Mouse (Mus musculus) ovary, postnatal 36 days (tissue): ENCODE data around the gene Vdr.

Experiments
- DNase-seq: peaks from one replicate; pipeline ENCODE4 v3.0.0; 2022; ENCODE audit warnings: low spot score, mixed read lengths

Gene Vdr

DNA sequence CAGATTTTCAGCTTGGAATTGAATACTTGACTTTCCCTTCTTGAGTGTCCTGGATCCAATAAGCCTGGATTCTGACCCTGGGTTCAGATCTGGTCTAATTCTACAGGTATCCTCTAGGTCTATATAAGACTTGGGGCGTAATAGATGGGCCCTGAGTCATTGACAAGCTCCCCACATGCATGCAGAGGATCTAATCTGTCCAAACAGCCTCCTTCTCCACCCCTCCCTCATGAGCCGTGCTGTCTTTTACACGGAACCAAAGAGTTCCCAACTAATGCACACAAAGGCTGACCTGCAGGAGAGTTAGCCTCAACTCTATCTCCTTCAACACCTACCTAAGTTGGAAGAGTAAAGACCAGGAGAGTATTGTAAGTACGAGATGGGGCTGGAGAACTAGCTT is 63.1 kb downstream of the Vdr start:
- no peak for DNase-seq

DNA sequence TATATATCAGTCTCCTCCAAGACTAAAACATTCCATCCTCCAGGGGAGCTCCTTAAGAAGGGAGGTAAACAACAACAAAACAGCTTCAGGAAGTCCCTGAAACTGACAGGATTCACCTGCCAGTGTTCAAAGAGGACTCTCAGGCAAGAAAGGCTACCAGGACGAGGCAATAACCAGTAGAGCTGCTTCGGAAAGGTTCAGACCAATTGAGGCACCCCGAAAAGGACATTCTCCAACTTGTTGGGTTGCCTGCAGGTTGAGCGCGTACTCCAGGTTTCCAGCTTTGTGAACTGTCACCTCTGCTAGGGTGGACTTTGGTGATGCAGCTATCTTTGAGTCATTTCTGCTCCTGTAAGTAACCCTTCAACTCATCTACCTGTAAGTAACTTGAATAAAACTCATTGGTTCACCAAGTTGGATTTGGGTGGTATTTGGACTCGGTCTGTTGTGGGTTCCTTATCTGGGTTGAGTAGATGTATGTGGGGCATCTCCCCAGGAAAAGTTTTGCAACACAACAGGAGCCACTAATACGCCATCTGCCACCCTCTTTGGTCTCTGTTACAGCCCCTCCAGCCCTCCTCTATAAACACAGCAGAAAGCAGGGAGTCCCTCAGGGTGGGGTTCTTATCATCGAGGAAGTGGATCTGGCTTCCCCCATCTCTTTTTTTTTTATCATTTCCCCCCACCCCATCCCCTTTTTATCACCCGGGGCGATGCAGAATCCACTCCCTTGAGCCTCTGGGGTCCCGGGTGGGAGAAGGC is 64.1 kb downstream of the Vdr start:
- DNase-seq, result no peak

GRCm38 (mm10) chr15:97844037-97845034 is 66.1 kb downstream of the Vdr start, which contains the start of gene Hdac7:
Hdac7 (minus strand) TSS chr15:97844502.
- no peak for DNase-seq

DNA sequence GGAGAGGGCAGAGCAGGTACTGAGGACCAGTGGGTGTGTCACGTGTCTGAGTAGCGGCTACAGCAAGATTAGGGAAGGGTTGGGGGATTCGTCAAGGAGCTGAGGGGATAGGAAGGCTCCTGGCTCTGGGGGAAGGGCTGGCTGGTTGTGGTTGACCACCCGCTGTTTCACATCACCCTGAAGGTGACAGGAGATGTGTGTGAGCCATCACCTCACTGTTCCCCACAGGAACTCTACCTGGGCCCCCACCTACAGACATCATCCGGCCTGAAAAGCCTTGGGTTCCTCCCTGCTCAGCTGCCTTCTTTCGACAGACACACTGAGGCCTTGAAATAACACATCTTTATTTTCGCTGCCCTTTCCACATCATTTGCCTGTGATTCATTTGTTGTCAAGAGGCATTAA is 67.2 kb downstream of the Vdr start:
- DNase-seq, result no peak

DNA sequence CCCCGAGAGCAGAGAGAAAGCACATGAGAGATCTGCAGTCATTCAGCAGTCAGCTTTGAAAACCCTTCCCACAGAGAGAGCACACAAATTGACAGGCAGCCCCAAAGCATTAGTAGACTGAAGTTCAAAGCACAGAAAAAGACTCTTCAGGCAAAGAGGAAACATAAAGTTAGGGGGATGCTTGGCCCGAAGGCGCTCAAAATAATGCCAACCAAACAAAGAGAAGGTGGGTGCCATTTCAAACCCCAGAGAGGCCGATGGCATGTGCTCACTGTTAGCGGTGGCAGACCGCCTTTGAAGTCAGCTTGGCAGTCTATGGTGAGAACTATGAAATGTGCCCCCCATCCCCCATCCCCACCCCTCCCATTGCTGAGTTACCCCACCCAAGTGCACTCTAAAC is 68.4 kb downstream of the Vdr start:
- DNase-seq, result no peak

GRCm38 (mm10) chr15:97841383-97841782 is 69.0 kb downstream of the Vdr start:
- no peak for DNase-seq

DNA sequence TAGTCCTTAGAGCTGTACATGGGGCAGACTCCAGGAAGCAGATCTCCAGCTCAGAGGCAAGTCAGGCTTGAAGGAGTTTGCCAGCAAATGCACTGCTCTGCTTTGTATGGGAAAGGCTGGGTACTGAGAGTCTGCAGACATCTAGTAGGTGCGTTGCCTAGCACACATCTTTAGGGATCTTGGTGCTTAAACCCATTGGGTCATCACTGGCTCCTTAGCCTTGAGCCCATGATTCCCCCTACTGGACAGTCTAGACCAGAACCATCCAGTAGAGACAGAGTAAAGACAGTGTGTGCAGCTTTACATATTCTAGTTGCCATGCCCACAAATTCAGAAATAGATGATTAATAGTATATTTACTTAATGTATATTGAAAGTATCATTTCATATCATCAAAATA is 69.6 kb downstream of the Vdr start:
- DNase-seq, result no peak

DNA sequence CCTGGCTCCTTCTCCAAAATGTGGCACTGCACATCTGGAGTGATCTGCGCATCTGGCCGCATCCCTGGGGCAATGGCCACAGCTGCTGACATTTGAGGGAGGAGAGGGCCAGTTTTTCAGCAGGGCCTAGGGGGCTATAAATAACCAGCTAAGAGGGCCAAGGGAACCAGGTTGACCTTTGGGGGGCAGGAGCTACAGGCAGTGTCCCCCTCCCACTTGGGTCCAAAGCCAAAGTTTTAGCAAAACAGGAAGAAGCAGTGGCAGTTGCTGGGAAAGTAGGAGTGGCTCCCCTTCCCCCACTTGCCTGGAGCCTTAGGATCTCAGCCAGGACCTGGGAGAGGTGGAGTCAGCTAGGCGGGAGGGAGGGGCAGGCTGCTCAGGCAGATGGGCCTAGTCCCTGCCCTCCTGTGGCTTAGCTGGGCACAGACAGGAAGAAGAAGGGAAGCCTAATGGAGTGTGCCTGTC is 70.4 kb downstream of the Vdr start:
- DNase-seq, result peak; percentile 68

GRCm38 (mm10) chr15:97839473-97839872 is 71.0 kb downstream of the Vdr start:
- no peak for DNase-seq

GRCm38 (mm10) chr15:97839012-97839411 is 71.4 kb downstream of the Vdr start:
- no peak for DNase-seq

DNA sequence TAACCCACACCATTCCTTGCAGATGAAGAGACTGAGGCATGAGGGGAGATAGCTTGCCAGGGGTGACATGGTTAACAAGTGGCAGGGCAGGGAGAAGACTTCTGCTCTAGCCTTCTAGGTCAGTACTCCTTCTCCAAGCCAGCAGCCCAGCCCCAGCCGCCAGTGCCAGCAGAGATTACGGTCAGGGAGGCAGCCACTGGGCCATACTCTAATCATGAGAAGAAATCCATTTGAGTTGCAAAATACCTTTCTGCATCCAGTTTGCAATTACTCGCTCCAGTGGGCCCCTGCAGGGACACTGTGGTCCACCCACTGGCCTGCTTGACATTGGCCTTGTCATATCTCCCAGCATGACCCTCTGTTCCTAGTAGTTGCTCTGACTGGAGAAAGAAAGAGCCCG is 72.0 kb downstream of the Vdr start:
- DNase-seq, result no peak

GRCm38 (mm10) chr15:97837491-97838061 is 72.9 kb downstream of the Vdr start:
- no peak for DNase-seq

DNA sequence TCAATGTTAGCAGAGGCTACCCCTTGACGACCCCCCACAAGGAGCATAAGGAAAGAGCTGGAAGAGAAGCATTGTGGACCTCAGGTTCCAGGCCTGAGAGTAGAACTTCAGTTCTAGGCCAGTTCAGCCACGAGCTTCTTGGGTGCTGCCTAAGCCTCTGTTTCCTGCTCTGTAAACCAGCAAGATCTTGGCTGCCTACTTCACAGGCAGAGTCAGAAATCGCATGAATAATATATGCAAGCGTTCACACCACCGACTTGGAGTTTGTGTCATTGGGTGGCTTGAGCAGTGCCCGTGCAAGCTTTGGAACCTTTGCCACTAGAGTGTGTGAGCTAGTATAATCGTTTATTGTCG is 73.6 kb downstream of the Vdr start:
- no peak for DNase-seq

- no peak for DNase-seq
Measured at GRCm38 (mm10) chr15:97836153-97836893, 74.1 kb downstream of the Vdr start.

DNA sequence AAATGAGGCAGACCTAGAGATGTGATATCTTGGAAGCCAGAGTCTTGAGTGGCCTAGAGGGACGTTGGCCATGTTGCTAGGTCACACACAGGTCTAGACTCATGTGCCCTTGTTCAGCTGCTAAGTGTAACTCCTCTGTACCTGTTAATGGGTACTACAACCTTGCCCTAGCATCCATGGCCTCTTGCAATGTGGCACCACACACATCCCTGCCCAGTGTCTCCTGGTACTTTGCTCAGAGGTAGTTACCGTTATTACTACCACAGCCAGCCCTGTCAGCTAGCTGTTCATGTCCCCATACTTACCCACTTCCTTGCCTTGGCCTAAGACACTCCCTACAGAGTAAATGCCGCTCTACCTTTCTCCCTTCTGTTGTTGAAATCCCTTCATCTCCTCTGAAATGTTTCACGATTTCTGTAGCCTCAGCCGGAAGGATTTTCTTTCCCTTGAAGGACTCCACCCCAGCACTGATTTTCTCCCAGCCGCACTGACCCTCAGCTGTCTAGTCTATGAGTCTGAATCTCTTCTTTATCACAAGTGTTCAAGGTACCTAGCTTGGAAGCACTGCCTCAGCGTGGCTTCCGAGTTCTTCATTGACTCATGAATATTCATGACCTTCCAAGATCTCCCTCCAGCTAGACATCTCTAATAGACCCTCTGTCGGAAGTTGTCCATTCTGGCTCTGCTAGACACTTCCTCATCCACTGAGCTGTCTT is 77.5 kb downstream of the Vdr start:
- no peak for DNase-seq

- DNase-seq, result no peak
Measured at GRCm38 (mm10) chr15:97831987-97832640, 78.3 kb downstream of the Vdr start.

- DNase-seq, result peak; percentile 69
Measured at GRCm38 (mm10) chr15:97831242-97831986, 79.0 kb downstream of the Vdr start.

DNA sequence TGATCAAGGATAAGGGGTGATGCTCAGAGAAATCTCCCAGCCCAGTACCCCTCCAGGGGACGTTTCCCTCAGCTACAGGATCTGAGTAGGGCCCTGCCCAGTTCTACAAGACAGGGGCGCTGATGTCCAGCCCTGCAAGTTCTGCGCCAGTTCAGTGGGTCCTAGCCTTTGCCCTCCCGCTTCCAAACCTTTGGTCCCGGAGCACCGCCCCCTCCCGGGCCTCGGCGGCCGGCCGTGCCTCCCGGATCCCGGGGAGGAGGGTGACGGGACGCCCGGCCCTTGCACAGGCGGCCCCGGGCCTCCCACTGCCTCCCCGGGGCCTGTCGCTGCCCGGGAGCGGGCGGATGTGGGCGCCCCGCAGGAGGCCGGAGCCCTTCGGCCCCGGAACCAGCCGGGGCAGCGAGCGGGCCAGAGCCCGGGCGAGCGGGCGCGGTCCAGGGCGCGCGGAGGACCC is 79.6 kb downstream of the Vdr start:
- DNase-seq, result peak; percentile 62

DNA sequence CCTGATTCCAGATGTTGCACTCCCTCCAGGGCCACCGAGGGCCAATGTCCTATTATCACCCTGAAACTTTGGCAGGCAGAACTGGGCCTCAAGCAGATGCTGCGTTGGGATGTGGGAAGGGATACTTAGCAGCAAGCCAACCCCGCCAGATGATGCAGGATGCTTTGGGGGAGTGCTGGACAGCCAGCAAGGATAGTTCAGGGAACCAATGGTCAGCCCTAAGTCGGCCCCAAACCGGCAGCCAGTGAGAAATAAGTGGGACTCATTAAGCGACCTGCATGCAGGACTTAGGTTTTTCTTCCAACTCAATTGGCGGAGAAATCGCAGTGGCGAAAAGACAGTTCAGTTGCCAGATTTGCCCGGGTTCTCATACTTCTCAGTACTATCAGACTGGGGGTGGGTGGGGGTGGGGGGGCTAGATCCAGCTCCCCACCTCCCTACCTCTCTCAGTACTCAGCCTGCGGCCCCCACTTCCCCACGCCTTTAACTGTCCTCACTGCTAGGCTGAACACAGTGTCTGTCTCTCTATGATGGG is 80.1 kb downstream of the Vdr start:
- no peak for DNase-seq

DNA sequence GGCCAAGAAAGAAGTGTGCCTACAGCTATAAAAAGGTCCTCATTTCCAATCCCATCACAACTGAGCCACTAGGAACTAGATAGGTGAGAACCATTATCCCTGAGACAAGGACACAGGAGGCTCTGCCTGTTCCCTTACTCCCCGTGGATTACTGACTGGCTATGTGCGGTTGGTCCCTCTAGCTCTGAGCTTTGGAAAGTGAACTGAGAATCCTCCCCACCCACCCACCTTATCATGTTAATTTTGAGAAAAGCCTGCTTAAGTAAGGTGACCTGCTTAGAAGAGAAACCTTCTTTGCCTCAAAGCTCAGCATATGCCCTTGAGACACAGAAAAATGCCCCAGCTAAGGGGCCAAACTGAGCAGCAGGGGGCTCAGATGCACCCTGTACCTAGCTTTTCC is 81.0 kb downstream of the Vdr start:
- DNase-seq, result no peak
